Mouse (Mus musculus): Measurements from ENCODE around the gene Atrx. TPM values are rescaled to one million over a fixed set of nuclear protein-coding genes. Genes with fewer than 3 reads are reported as not detected.
A peak's percentile ranks its signal among the peaks of the same experiment; 100 is the strongest.

The Atrx gene
- polyA plus RNA-seq, 1 experiment from 2014 or later: 253 TPM

DNA sequence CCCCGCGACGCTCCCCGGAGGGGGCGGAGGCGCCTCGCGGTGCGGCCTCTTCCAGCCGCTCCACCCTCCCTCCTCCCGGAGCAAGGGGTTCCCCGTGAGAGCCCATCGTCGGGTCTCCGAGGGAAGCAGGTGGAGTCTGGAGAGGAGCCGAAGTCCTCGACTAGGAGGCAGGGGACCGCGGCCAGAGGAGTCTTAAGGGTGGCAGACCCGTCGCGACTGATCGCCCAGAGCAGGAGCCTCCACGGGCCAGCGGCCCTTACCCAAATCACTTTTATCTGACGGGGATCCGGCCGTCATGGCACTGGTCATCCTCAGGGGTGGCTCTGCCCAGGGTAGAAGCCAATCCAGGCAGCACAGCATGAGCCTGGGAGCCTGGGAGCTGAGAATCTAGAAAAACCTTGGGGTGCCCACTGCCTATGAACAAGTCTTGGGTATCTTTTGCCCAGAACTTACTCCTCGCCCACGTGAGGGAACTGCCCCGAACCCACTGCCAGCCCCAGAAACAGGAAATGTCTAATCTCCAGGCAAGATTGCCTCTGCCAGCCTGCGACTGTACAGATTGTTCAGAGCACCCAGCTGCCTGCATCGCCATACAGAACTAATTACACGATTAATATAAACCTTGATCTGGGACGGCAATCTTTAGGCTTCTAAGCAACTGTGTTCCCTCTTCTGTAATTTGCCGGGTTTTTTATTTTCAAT, 164.0 kb downstream of the Atrx start:
- no peaks in the 10 kb centered on the region for H3K36me3 ChIP-seq (replicated peaks)
- no peak overlapping the region for H3K9ac ChIP-seq
- H3K9me3 ChIP-seq: no peaks in the 10 kb centered on the region
- ATAC-seq (ENCODE audit: low FRiP score): 0 out of 2 replicates have a peak, but pooled peaks have one; percentile 15
- H3K4me1 ChIP-seq: peaks cover 8% of the 10 kb centered on the region
- H3K4me3 ChIP-seq (replicated peaks): peak overlapping the region; percentile 41
- H3K27ac ChIP-seq: no peak overlapping the region
- WGBS: 24% methylated on average over 19 of the region's 36 CpGs
- H3K27me3 ChIP-seq: peaks cover 65% of the 10 kb centered on the region
- peak overlapping the region; percentile 64 for H3K4me2 ChIP-seq

DNA sequence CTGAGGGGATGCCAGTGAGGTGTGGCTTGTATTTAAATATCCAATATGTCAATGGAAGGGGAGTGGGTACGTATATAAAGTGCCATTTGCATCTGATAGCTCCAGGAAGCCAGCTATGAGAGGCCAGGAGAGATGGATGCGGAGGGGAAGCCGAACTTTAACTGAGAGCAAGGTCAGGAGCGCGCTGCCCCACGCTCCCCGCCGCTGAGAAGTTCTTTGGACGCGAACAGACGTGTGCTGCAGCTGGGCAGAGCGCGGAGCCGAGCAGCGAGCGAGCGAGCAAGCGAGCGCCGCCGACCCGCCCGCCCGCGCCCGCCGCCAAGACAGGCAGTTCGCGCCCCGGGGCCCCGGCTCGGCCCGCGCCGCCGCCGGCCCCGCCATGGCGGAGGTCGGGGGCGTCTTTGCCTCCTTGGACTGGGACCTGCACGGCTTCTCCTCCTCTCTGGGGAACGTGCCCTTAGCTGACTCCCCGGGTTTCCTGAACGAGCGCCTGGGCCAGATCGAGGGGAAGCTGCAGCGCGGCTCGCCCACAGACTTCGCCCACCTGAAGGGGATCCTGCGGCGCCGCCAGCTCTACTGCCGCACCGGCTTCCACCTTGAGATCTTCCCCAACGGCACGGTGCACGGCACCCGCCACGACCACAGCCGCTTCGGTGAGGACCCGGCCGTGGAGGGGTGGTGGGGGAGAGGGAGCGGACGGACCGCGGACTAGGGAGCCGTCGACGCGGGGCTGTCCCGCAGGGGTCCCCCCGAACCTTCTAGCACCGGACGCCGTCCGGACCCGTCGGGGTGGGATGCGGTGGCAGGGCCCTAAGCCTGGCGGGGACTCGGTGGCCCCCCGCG, 164.8 kb downstream of the Atrx start, which contains the start of gene Fgf16:
Gene Fgf16, plus strand, starts transcription at position 118 of the 843 bp plus-strand sequence.
- 0 out of 2 replicates have a peak, but pooled peaks have one; percentile 47 for ATAC-seq (ENCODE audit: low FRiP score)

DNA sequence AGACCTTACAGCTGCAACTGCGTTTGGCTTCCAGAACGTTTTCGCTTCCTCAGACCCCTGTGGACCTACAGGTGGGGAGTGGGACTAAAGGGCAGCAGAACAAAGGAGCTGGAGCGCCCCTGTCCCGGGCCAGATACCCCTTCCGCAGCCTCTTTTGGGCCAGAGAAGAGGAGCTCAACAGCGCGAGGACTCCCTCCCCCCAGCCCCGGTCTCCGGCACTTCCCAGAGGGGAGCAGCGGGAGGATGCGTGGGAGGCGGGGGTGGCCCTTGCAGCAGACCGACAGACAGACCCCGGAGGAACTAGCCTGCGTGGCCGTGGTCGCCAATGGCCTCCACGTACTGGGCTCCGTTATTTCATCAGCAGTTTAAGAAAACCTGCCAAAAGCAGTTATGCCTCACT, 165.6 kb downstream of the Atrx start:
- ATAC-seq (ENCODE audit: low FRiP score): peak; percentile 14; the same call in 1 of the 2 replicates
- 12% methylated on average over 20 of the region's 20 CpGs for WGBS
- H3K27me3 ChIP-seq: peaks cover 65% of the 10 kb centered on the region
- H3K36me3 ChIP-seq (replicated peaks): no peaks in the 10 kb centered on the region
- no peaks in the 10 kb centered on the region for H3K9me3 ChIP-seq
- H3K27ac ChIP-seq: no peak overlapping the region
- H3K4me1 ChIP-seq: peaks cover 8% of the 10 kb centered on the region
- peak overlapping the region; percentile 5; the same call in 1 of the 2 replicates for H3K9ac ChIP-seq
- peak overlapping the region; percentile 64 for H3K4me2 ChIP-seq
- H3K4me3 ChIP-seq (replicated peaks): peak overlapping the region; percentile 41

More for the DNA sequence above, 164.8 kb downstream of the Atrx start, which contains the start of gene Fgf16:
- no peak within 1 kb of the TSS for H3K27ac ChIP-seq
- H3K9me3 ChIP-seq: no peaks in the 10 kb centered on the region
- peaks cover 65% of the 10 kb centered on the region for H3K27me3 ChIP-seq
- H3K9ac ChIP-seq: peak within 1 kb of the TSS; percentile 12; the same call in 1 of the 2 replicates
- peaks cover 8% of the 10 kb centered on the region for H3K4me1 ChIP-seq
- H3K4me3 ChIP-seq (replicated peaks): peak within 1 kb of the TSS; percentile 41
- no peaks in the 10 kb centered on the region for H3K36me3 ChIP-seq (replicated peaks)
- peak within 1 kb of the TSS; percentile 64 for H3K4me2 ChIP-seq
- 13% methylated on average over 40 of the region's 86 CpGs for WGBS

DNA sequence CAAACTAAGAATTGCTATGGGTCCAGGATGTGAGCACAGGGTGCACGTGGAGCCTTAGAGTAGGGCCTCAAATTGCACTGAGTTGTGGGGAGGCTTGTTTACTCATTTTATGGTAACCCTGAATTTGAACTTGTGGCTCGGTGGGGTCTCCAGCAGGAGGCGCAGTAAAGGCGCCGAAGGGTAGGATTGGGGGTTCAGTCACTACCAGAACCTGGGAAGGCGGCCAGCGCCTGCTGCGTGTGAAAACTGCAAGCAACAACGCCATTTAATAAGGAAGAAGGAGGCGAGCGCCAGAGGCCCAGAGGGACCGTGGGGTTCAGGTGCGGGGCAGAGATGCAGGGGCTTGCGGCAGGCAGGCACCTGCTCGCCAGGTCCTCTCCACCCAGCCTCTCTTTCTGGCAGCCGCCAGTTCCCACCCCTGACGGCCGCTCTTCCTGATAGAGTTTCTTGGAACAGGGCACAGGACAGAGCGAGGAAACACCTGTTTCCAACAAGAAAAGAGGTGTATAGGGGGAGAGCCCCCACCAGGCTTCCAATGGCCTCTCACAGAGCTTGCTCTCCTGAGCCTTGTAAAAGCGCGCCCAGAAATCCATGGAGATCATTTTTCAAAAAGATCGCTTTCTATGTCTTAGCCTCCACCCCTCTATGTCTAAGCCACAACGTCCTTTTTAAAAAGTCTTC, 166.2 kb downstream of the Atrx start:
- Histone ChIP-seq H3K27ac (no peak overlapping the region), H3K36me3 (replicated peaks) (no peaks in the 10 kb centered on the region), H3K9me3 (no peaks in the 10 kb centered on the region), H3K4me1 (peaks cover 8% of the 10 kb centered on the region), H3K4me3 (replicated peaks) (peak overlapping the region; percentile 41), H3K27me3 (peaks cover 61% of the 10 kb centered on the region), H3K9ac (peak overlapping the region; percentile 5; the same call in 1 of the 2 replicates), H3K4me2 (peak overlapping the region; percentile 64)
- peak; percentile 24; the same call in 1 of the 2 replicates for ATAC-seq (ENCODE audit: low FRiP score)
- WGBS: 22% methylated on average over 23 of the region's 23 CpGs

Other genes with a start within 250 kb of the Atrx start
- 0.12 TPM in 1 of 2 replicates, not detected in the other for gene Fgf16, start 165.1 kb downstream of the Atrx start, polyA plus RNA-seq (2016; fragmentation: Nextera tagmentation; extraction: Ambion mirVana)
- gene Magt1, start 82.5 kb upstream of the Atrx start, polyA plus RNA-seq (2016; fragmentation: Nextera tagmentation; extraction: Ambion mirVana): 33.5 and 38.3 TPM in 2 replicates
- gene Cox7b, start 86.3 kb upstream of the Atrx start, polyA plus RNA-seq (2016; fragmentation: Nextera tagmentation; extraction: Ambion mirVana): 284 and 287 TPM in 2 replicates
- 24.8 and 25.0 TPM in 2 replicates for gene Atp7a, start 97.9 kb upstream of the Atrx start, polyA plus RNA-seq (2016; fragmentation: Nextera tagmentation; extraction: Ambion mirVana)
- gene Tlr13, start 213.8 kb upstream of the Atrx start, polyA plus RNA-seq (2016; fragmentation: Nextera tagmentation; extraction: Ambion mirVana): 0.08 and 0.17 TPM in 2 replicates